Mouse (Mus musculus) liver, adult 2 months (tissue): ENCODE results near the gene Adgra3. TPM values are rescaled to one million over a fixed set of nuclear protein-coding genes. Genes with fewer than 3 reads are reported as not detected.

Source experiments
- DNase-seq: peaks from one replicate; pipeline ENCODE4 v3.0.0-alpha.2; 2011; ENCODE audit warnings: low read depth, low spot score; ENCODE audit errors: extremely low read depth
- H3K27ac ChIP-seq: fragments of 200-500 bp; replicated peaks from 2 replicates; pipeline ENCODE4 v1.5.1; 2012; ENCODE audit warnings: low read depth, mild to moderate bottlenecking, control low read depth, inconsistent platforms, low read length; ENCODE audit not compliant: insufficient read depth
- H3K27me3 ChIP-seq: fragments of 200-500 bp; 2 replicates; pipeline ENCODE4 v1.6.1; 2012; ENCODE audit warnings: mild to moderate bottlenecking, moderate library complexity, low read length, inconsistent platforms; ENCODE audit not compliant: control insufficient read depth, insufficient read depth
- H3K36me3 ChIP-seq: fragments of 200-500 bp; 2 replicates; pipeline ENCODE4 v1.6.1; 2012; ENCODE audit warnings: low read length, inconsistent platforms; ENCODE audit not compliant: control insufficient read depth, insufficient read depth
- H3K4me1 ChIP-seq: fragments of 200-500 bp; 2 replicates; pipeline ENCODE4 v1.6.1; 2011; ENCODE audit warnings: low read length; ENCODE audit not compliant: control insufficient read depth, insufficient read depth
- H3K4me3 ChIP-seq: fragments of 200-500 bp; 2 replicates; pipeline ENCODE4 v1.5.1; 2011; ENCODE audit warnings: low read depth, mild to moderate bottlenecking, control low read depth, low read length, moderate library complexity; ENCODE audit not compliant: insufficient read depth
- H3K79me2 ChIP-seq: fragments of 200-500 bp; 2 replicates; pipeline ENCODE4 v1.6.1; 2012; ENCODE audit warnings: inconsistent platforms, mild to moderate bottlenecking, low read length, moderate library complexity; ENCODE audit not compliant: control insufficient read depth, insufficient read depth
- H3K9ac ChIP-seq: fragments of 200-500 bp; 2 replicates; pipeline ENCODE4 v1.6.1; 2012; ENCODE audit warnings: low read depth, mild to moderate bottlenecking, control low read depth, inconsistent platforms, low read length
- CTCF ChIP-seq: fragments of 200-500 bp; IDR thresholded peaks from 2 replicates; pipeline ENCODE4 v1.5.1; 2011; ENCODE audit warnings: low read depth, low read length, control low read depth
- POLR2A ChIP-seq: fragments of 200-500 bp; IDR thresholded peaks from 2 replicates; pipeline ENCODE4 v1.6.1; 2011; ENCODE audit warnings: low read length, control low read depth; ENCODE audit not compliant: insufficient read depth; ENCODE audit errors: extremely low read depth
- WGBS: fragments of 180-500 bp; shearing (Covaris S2); methylation state at CpG from one replicate; pipeline ENCODE4 v1.1.7; 2018; 5-methylcytosine and 5-hydroxymethylcytosine counted together
- polyA plus RNA-seq: library from polyadenylated mRNA; depleted of rRNA; stranded (reverse); fragments of >200 nt; gene quantifications from 2 replicates; pipeline ENCODE4 v1.2.3, GENCODE M21; 2012; rRNA removed
- total RNA-seq: library from RNA; depleted of rRNA; stranded (reverse); fragments of >200 nt; gene quantifications from 2 replicates; pipeline ENCODE4 v1.2.3, GENCODE M21; 2014; rRNA removed

Adgra3 gene
- 16.3 and 18.7 TPM in 2 replicates for total RNA-seq
- 33.3 and 54.3 TPM in 2 replicates for polyA plus RNA-seq

- TF ChIP-seq CTCF (0 out of 2 replicates have a peak, but pooled peaks have one; percentile 9), POLR2A (peak; percentile 78)
- under 1% methylated on average over 105 of the region's 113 CpGs for WGBS
- peaks cover 22% of the 10 kb centered on the region; the same call in 1 of the 2 replicates for H3K79me2 ChIP-seq
Observed at GRCm38 (mm10) chr5:50058421-50059286, at the start of gene Adgra3. Adgra3 (minus strand) TSS chr5:50059006.

GRCm38 (mm10) chr5:50083441-50083840 lies 24.6 kb upstream of the Adgra3 start:
- Histone ChIP-seq H3K79me2 (no peaks in the 10 kb centered on the region), H3K4me1 (no peaks in the 10 kb centered on the region), H3K4me3 (no peak overlapping the region), H3K27me3 (no peaks in the 10 kb centered on the region), H3K36me3 (no peaks in the 10 kb centered on the region), H3K27ac (no peak overlapping the region), H3K9ac (no peak overlapping the region)
- TF ChIP-seq POLR2A (no peak), CTCF (no peak)
- DNase-seq: no peak
- WGBS: 83% methylated on average over 1 of the region's 1 CpGs

More at GRCm38 (mm10) chr5:50058421-50059286, at the start of gene Adgra3:
- Histone ChIP-seq H3K4me1 (peaks cover 11% of the 10 kb centered on the region), H3K9ac (peak within 1 kb of the TSS; percentile 98), H3K36me3 (no peaks in the 10 kb centered on the region), H3K27me3 (no peaks in the 10 kb centered on the region), H3K27ac (peak within 1 kb of the TSS; percentile 86), H3K4me3 (peak within 1 kb of the TSS; percentile 97)
- peak; percentile 83 for DNase-seq

- DNase-seq: no peak
- Histone ChIP-seq H3K27me3 (no peaks in the 10 kb centered on the region), H3K4me3 (no peak overlapping the region), H3K36me3 (no peaks in the 10 kb centered on the region), H3K79me2 (no peaks in the 10 kb centered on the region), H3K9ac (no peak overlapping the region), H3K27ac (no peak overlapping the region), H3K4me1 (no peaks in the 10 kb centered on the region)
- TF ChIP-seq CTCF (no peak), POLR2A (no peak)
Observed at GRCm38 (mm10) chr5:50074245-50074644, 15.4 kb upstream of the Adgra3 start.

GRCm38 (mm10) chr5:50064236-50064635 lies 5.4 kb upstream of the Adgra3 start:
- no peak overlapping the region for H3K4me3 ChIP-seq
- 79% methylated on average over 3 of the region's 3 CpGs for WGBS
- no peak overlapping the region for H3K27ac ChIP-seq
- no peak for DNase-seq
- TF ChIP-seq CTCF (no peak), POLR2A (no peak)
- peaks cover under 1% of the 10 kb centered on the region; the same call in 1 of the 2 replicates for H3K4me1 ChIP-seq
- H3K79me2 ChIP-seq: no peaks in the 10 kb centered on the region
- no peak overlapping the region for H3K9ac ChIP-seq
- H3K27me3 ChIP-seq: no peaks in the 10 kb centered on the region
- H3K36me3 ChIP-seq: no peaks in the 10 kb centered on the region

GRCm38 (mm10) chr5:50059586-50059985 lies 780 bp upstream of the Adgra3 start:
- no peak overlapping the region for H3K9ac ChIP-seq
- H3K4me1 ChIP-seq: peaks cover 11% of the 10 kb centered on the region
- no peak overlapping the region for H3K27ac ChIP-seq
- H3K79me2 ChIP-seq: peaks cover 13% of the 10 kb centered on the region; the same call in 1 of the 2 replicates
- DNase-seq: peak; percentile 82
- H3K27me3 ChIP-seq: no peaks in the 10 kb centered on the region
- H3K4me3 ChIP-seq: no peak overlapping the region
- no peaks in the 10 kb centered on the region for H3K36me3 ChIP-seq
- WGBS: 81% methylated on average over 7 of the region's 7 CpGs
- no peak for TF ChIP-seq POLR2A
- no peak for TF ChIP-seq CTCF
